Mouse (Mus musculus): ENCODE measurements around the gene Olfr1382. TPM values are rescaled to one million over a fixed set of nuclear protein-coding genes. Genes with fewer than 3 reads are reported as not detected.

Gene Olfr1382
- polyA plus RNA-seq, 1 experiment from 2014 or later, result not detected

Other genes with a start within 250 kb of the Olfr1382 start
- gene Olfr1393, start 249.9 kb upstream of the Olfr1382 start, polyA plus RNA-seq (2016; fragmentation: Nextera tagmentation; extraction: Ambion mirVana), result 0.07 TPM in 1 of 2 replicates, not detected in the other
- not detected in 2 replicates for gene Olfr1392, start 243.0 kb upstream of the Olfr1382 start, polyA plus RNA-seq (2016; fragmentation: Nextera tagmentation; extraction: Ambion mirVana)
- not detected in 2 replicates for gene Olfr10, start 223.5 kb upstream of the Olfr1382 start, polyA plus RNA-seq (2016; fragmentation: Nextera tagmentation; extraction: Ambion mirVana)
- not detected in 2 replicates for gene Olfr1391, start 205.5 kb upstream of the Olfr1382 start, polyA plus RNA-seq (2016; fragmentation: Nextera tagmentation; extraction: Ambion mirVana)
- not detected in 2 replicates for gene Olfr1390, start 193.1 kb upstream of the Olfr1382 start, polyA plus RNA-seq (2016; fragmentation: Nextera tagmentation; extraction: Ambion mirVana)
- gene Olfr1389, start 105.2 kb upstream of the Olfr1382 start, polyA plus RNA-seq (2016; fragmentation: Nextera tagmentation; extraction: Ambion mirVana), result not detected in 2 replicates
- gene Olfr1388, start 91.6 kb upstream of the Olfr1382 start, polyA plus RNA-seq (2016; fragmentation: Nextera tagmentation; extraction: Ambion mirVana), result 0.25 and 0.33 TPM in 2 replicates
- not detected in 2 replicates for gene Olfr1387, start 72.9 kb upstream of the Olfr1382 start, polyA plus RNA-seq (2016; fragmentation: Nextera tagmentation; extraction: Ambion mirVana)
- gene Olfr1386, start 63.2 kb upstream of the Olfr1382 start, polyA plus RNA-seq (2016; fragmentation: Nextera tagmentation; extraction: Ambion mirVana), result not detected in 2 replicates
- gene Olfr1385, start 39.2 kb upstream of the Olfr1382 start, polyA plus RNA-seq (2016; fragmentation: Nextera tagmentation; extraction: Ambion mirVana), result not detected in 2 replicates
- gene Olfr1384, start 21.5 kb upstream of the Olfr1382 start, polyA plus RNA-seq (2016; fragmentation: Nextera tagmentation; extraction: Ambion mirVana), result not detected in 2 replicates
- gene Olfr1383, start 8.6 kb upstream of the Olfr1382 start, polyA plus RNA-seq (2016; fragmentation: Nextera tagmentation; extraction: Ambion mirVana), result not detected in 2 replicates
- not detected in 2 replicates for gene Olfr1381, start 15.2 kb downstream of the Olfr1382 start, polyA plus RNA-seq (2016; fragmentation: Nextera tagmentation; extraction: Ambion mirVana)
- gene Olfr1380, start 28.6 kb downstream of the Olfr1382 start, polyA plus RNA-seq (2016; fragmentation: Nextera tagmentation; extraction: Ambion mirVana), result not detected in 2 replicates
- 4.8 and 5.0 TPM in 2 replicates for gene Flt4, start 81.0 kb downstream of the Olfr1382 start, polyA plus RNA-seq (2016; fragmentation: Nextera tagmentation; extraction: Ambion mirVana)
- not detected in 2 replicates for gene Scgb3a1, start 135.4 kb downstream of the Olfr1382 start, polyA plus RNA-seq (2016; fragmentation: Nextera tagmentation; extraction: Ambion mirVana)
- 60.1 and 63.1 TPM in 2 replicates for gene Cnot6, start 184.5 kb downstream of the Olfr1382 start, polyA plus RNA-seq (2016; fragmentation: Nextera tagmentation; extraction: Ambion mirVana)

All from forebrain, embryonic 10.5 days (tissue).